Mouse (Mus musculus) lung, postnatal 36 days (tissue): ENCODE data around the gene Ptrh2.

Experiments used
- DNase-seq: peaks from one replicate; pipeline ENCODE4 v3.0.0; 2022; ENCODE audit warnings: mixed read lengths

Gene Ptrh2

GRCm38 (mm10) chr11:86671041-86671675, 12.6 kb upstream of the Ptrh2 start:
- no peak for DNase-seq

- no peak for DNase-seq
Observed at GRCm38 (mm10) chr11:86672772-86673171, 11.0 kb upstream of the Ptrh2 start.

GRCm38 (mm10) chr11:86675520-86675919, 8.3 kb upstream of the Ptrh2 start:
- no peak for DNase-seq

- peak; percentile 57 for DNase-seq
Observed at GRCm38 (mm10) chr11:86678957-86679356, 4.8 kb upstream of the Ptrh2 start.

GRCm38 (mm10) chr11:86680729-86681128, 3.1 kb upstream of the Ptrh2 start:
- peak; percentile 49 for DNase-seq

- DNase-seq: no peak
Observed at GRCm38 (mm10) chr11:86681423-86681822, 2.4 kb upstream of the Ptrh2 start.

GRCm38 (mm10) chr11:86682861-86683260, 924 bp upstream of the Ptrh2 start:
- DNase-seq: no peak

GRCm38 (mm10) chr11:86684126-86685012, 584 bp downstream of the Ptrh2 start:
- no peak for DNase-seq

- no peak for DNase-seq
Observed at GRCm38 (mm10) chr11:86685366-86685765, 1.6 kb downstream of the Ptrh2 start.

GRCm38 (mm10) chr11:86690383-86690782, 6.6 kb downstream of the Ptrh2 start:
- no peak for DNase-seq

- no peak for DNase-seq
Observed at GRCm38 (mm10) chr11:86691482-86691881, 7.7 kb downstream of the Ptrh2 start.

- DNase-seq: no peak
Observed at GRCm38 (mm10) chr11:86691956-86692355, 8.2 kb downstream of the Ptrh2 start.

GRCm38 (mm10) chr11:86692546-86692945, 8.8 kb downstream of the Ptrh2 start:
- no peak for DNase-seq

- no peak for DNase-seq
Observed at GRCm38 (mm10) chr11:86695461-86695860, 11.7 kb downstream of the Ptrh2 start.

GRCm38 (mm10) chr11:86701151-86701550, 17.4 kb downstream of the Ptrh2 start:
- no peak for DNase-seq

- peak; percentile 21 for DNase-seq
Observed at GRCm38 (mm10) chr11:86714606-86715005, 30.8 kb downstream of the Ptrh2 start.

- no peak for DNase-seq
Observed at GRCm38 (mm10) chr11:86717306-86718065, 33.7 kb downstream of the Ptrh2 start.

- no peak for DNase-seq
Observed at GRCm38 (mm10) chr11:86718369-86718768, 34.6 kb downstream of the Ptrh2 start.

GRCm38 (mm10) chr11:86719390-86719789, 35.6 kb downstream of the Ptrh2 start:
- no peak for DNase-seq

- DNase-seq: peak; percentile 24
Observed at GRCm38 (mm10) chr11:86724004-86724403, 40.2 kb downstream of the Ptrh2 start.

- DNase-seq: peak; percentile 83
Observed at GRCm38 (mm10) chr11:86724982-86725381, 41.2 kb downstream of the Ptrh2 start.

- no peak for DNase-seq
Observed at GRCm38 (mm10) chr11:86725607-86726006, 41.8 kb downstream of the Ptrh2 start.

- no peak for DNase-seq
Observed at GRCm38 (mm10) chr11:86731443-86731842, 47.7 kb downstream of the Ptrh2 start.
